Mouse (Mus musculus): ENCODE measurements around the gene Ptpn23. TPM values are rescaled to one million over a fixed set of nuclear protein-coding genes. Genes with fewer than 3 reads are reported as not detected.
"Not testable (repeated sequence)": the region's sequence is repeated elsewhere in the genome, so short reads cannot be mapped to it uniquely, and the experiment has no call there.

Gene Ptpn23
- polyA plus RNA-seq, 1 experiment: 38.9 TPM

DNA sequence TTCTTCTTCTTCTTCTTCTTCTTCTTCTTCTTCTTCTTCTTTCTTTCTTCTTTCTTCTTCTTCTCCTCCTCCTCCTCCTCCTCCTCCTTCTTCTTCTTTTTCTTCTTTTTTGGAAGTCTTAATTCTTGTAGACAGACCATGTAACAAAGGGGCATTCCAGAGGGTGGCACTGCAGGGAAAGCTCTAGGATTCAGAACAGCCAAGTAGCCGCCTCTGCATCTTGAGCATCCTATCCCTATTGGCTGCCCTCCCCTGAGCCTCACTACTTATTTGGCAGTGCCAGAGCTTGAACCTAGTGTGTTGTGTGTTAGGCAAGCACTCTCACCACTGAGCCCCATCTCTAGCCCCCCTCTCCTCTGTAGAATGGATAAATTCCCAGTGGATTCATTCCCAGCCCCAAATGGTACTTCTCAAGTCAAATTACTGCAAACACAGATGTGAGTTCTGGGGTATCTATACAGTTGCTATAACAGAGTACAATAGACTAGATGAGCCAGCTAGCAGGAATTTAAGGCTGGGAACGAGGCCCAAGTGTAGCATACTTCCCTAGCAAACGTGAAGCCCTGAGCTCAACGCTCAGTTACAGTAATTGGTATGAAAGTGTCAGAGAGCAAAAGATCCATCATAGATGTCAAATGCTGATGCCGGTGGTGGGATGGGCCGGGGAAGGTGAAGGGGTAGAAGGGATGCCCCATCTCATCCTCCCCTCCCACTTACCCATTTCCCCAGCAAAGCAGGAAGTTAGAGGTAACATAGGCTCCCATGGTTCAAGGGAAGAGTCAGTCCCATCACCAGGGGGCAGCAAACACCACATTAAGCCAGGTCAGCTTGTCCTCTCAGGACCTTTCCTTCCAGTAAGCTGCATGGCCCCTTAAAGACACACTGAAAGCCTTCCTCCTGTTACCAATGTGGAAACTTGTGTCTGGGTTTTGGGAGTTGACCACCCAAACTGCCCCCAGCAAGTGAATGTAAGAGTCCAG lies 3.2 kb upstream of the Ptpn23 start:
- Histone ChIP-seq H3K4me3 (ENCODE audit: low read depth, low read length) (no peak overlapping the region), H3K27ac (ENCODE audit: insufficient read depth, low read length) (no peak overlapping the region), H3K9ac (ENCODE audit: low read depth, poor library complexity, severe bottlenecking) (no peak overlapping the region), H3K36me3 (ENCODE audit: control insufficient read depth, insufficient read depth, low read length, poor library complexity, severe bottlenecking) (no peaks in the 10 kb centered on the region), H3K9me3 (replicated peaks; ENCODE audit: control insufficient read depth, insufficient read depth, low read length, poor library complexity, severe bottlenecking) (no peaks in the 10 kb centered on the region), H3K4me1 (ENCODE audit: control insufficient read depth, insufficient read depth, low read length) (peaks cover 2% of the 10 kb centered on the region), H3K27me3 (ENCODE audit: control insufficient read depth, insufficient read depth, low read length, poor library complexity, severe bottlenecking) (no peaks in the 10 kb centered on the region)
- no peak for TF ChIP-seq EP300 (IDR thresholded peaks at IDR 0.05; ENCODE audit: insufficient read depth, low read depth, low read length)
- TF ChIP-seq POLR2A (IDR thresholded peaks at IDR 0.05; ENCODE audit: insufficient read depth, low read length): no peak
- peak; percentile 90 for TF ChIP-seq CTCF (IDR thresholded peaks at IDR 0.05; ENCODE audit: low read depth, low read length)

DNA sequence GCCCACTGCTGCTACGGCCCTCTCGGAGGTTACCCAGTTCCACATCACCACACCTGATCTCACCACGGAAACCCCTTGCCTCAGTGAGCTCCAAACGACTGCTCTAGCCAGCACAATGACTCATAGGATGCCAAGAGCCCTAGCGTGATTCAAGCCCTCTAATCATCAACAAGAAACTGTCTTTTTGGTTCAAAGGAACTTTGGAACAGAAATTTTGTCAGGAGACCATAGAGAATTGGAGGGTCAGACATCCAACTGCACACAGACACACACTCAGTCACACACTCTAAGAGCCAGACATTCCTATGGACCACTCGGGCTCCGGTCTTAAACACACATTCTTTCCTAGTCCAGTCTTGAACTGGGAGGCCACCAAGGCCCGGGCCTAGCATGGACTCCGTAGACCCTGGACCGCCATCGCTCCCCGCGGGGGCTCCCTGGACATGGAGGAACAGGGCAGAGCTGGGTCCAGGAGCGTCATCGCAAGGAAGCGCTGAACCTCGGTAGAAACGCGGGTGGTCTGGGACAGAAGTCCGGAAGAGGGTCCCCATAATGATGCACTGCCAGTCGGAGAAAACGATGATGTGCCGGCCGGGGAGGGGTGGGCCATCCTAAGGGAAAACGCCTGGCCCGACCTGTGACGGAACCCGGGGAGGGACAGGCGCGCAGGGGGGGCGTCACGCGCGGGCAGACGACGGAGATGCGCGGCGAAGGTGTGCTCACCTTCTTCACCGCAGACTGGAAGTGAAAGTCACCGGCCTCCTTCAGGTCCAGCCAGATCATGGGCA lies 508 bp downstream of the Ptpn23 start:
- Histone ChIP-seq H3K27me3 (ENCODE audit: control insufficient read depth, insufficient read depth, low read length, poor library complexity, severe bottlenecking) (no peaks in the 10 kb centered on the region), H3K27ac (ENCODE audit: insufficient read depth, low read length) (no peak overlapping the region), H3K36me3 (ENCODE audit: control insufficient read depth, insufficient read depth, low read length, poor library complexity, severe bottlenecking) (no peaks in the 10 kb centered on the region), H3K9ac (ENCODE audit: low read depth, poor library complexity, severe bottlenecking) (peak overlapping the region; percentile 78), H3K4me1 (ENCODE audit: control insufficient read depth, insufficient read depth, low read length) (peaks cover 2% of the 10 kb centered on the region), H3K9me3 (replicated peaks; ENCODE audit: control insufficient read depth, insufficient read depth, low read length, poor library complexity, severe bottlenecking) (no peaks in the 10 kb centered on the region), H3K4me3 (ENCODE audit: low read depth, low read length) (peak overlapping the region; percentile 77)
- no peak for TF ChIP-seq CTCF (IDR thresholded peaks at IDR 0.05; ENCODE audit: low read depth, low read length)

DNA sequence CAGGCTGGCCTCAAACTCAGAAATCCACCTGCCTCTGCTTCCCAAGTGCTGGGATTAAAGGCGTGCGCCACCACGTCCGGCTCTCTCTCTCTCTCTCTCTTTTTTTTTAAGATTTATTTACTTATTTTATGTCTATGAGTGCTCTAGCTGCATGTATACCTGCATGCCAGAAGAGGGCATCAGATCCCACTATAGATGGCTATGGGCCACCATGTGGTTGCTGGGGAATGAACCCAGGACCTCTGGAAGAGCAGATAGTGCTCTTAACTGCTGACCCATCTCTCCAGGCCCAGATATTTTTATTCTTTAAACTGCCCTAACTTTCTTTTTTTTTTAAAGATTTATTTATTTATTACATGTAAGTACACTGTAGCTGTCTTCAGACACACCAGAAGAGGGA lies 4.8 kb downstream of the Ptpn23 start:
- not testable (repeated sequence) for H3K27ac ChIP-seq (ENCODE audit: insufficient read depth, low read length); H3K36me3 ChIP-seq (ENCODE audit: control insufficient read depth, insufficient read depth, low read length, poor library complexity, severe bottlenecking)

DNA sequence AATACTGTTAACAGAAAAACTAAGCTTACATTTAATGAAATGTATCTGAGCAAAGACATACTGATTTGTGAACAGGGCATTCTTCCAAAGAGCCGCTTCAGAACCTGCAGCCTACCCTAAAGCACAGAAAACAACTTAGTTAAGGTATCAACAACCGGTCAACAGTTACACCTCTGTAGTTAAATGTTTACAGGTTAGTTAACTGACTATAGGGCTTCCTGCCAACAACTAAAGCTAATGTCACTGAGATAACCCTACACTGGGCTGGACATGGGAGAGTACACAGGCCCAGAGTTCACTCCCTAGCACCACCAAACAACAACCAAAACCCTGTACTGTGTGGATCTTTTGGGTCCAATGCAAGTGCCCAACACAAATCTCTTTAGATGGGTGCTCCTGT lies 5.3 kb downstream of the Ptpn23 start:
- TF ChIP-seq EP300 (IDR thresholded peaks at IDR 0.05; ENCODE audit: insufficient read depth, low read depth, low read length): no peak
- TF ChIP-seq CTCF (IDR thresholded peaks at IDR 0.05; ENCODE audit: low read depth, low read length): no peak
- no peak for TF ChIP-seq POLR2A (IDR thresholded peaks at IDR 0.05; ENCODE audit: insufficient read depth, low read length)
- no peaks in the 10 kb centered on the region for H3K36me3 ChIP-seq (ENCODE audit: control insufficient read depth, insufficient read depth, low read length, poor library complexity, severe bottlenecking)

More for the DNA sequence above, 4.8 kb downstream of the Ptpn23 start:
- H3K27me3 ChIP-seq (ENCODE audit: control insufficient read depth, insufficient read depth, low read length, poor library complexity, severe bottlenecking); H3K4me3 ChIP-seq (ENCODE audit: low read depth, low read length); H3K9ac ChIP-seq (ENCODE audit: low read depth, poor library complexity, severe bottlenecking); H3K4me1 ChIP-seq (ENCODE audit: control insufficient read depth, insufficient read depth, low read length); H3K9me3 ChIP-seq (replicated peaks; ENCODE audit: control insufficient read depth, insufficient read depth, low read length, poor library complexity, severe bottlenecking): not testable (repeated sequence)

DNA sequence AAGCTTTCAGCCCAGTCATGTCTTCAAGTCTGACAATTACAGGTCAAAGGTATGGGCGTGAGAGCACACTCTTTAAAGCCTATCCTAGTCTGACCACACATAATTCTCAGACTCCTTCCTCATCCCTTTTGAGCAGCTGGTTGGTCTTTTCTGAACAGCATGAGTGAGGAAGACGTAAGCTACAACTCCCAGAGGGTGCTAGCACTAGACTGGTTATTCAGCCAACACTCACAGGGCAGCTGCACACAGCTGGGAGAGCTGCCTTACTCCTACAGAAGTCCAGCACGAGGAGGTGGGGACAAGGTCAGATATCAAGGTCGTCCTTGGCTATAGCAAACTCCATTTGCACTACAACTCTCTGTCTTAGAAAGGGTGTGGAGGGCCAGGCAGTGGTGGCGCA lies 7.4 kb downstream of the Ptpn23 start:
- Histone ChIP-seq H3K9me3 (replicated peaks; ENCODE audit: control insufficient read depth, insufficient read depth, low read length, poor library complexity, severe bottlenecking) (no peaks in the 10 kb centered on the region), H3K36me3 (ENCODE audit: control insufficient read depth, insufficient read depth, low read length, poor library complexity, severe bottlenecking) (no peaks in the 10 kb centered on the region), H3K27me3 (ENCODE audit: control insufficient read depth, insufficient read depth, low read length, poor library complexity, severe bottlenecking) (no peaks in the 10 kb centered on the region), H3K4me3 (ENCODE audit: low read depth, low read length) (no peak overlapping the region), H3K27ac (ENCODE audit: insufficient read depth, low read length) (no peak overlapping the region), H3K9ac (ENCODE audit: low read depth, poor library complexity, severe bottlenecking) (no peak overlapping the region), H3K4me1 (ENCODE audit: control insufficient read depth, insufficient read depth, low read length) (no peaks in the 10 kb centered on the region)
- TF ChIP-seq POLR2A (IDR thresholded peaks at IDR 0.05; ENCODE audit: insufficient read depth, low read length) (no peak), CTCF (IDR thresholded peaks at IDR 0.05; ENCODE audit: low read depth, low read length) (no peak), EP300 (IDR thresholded peaks at IDR 0.05; ENCODE audit: insufficient read depth, low read depth, low read length) (no peak)

More for the DNA sequence above, 5.3 kb downstream of the Ptpn23 start:
- H3K27me3 ChIP-seq (ENCODE audit: control insufficient read depth, insufficient read depth, low read length, poor library complexity, severe bottlenecking): no peaks in the 10 kb centered on the region
- H3K27ac ChIP-seq (ENCODE audit: insufficient read depth, low read length): no peak overlapping the region
- no peak overlapping the region for H3K4me3 ChIP-seq (ENCODE audit: low read depth, low read length)
- H3K9ac ChIP-seq (ENCODE audit: low read depth, poor library complexity, severe bottlenecking): no peak overlapping the region
- H3K4me1 ChIP-seq (ENCODE audit: control insufficient read depth, insufficient read depth, low read length): peaks cover 2% of the 10 kb centered on the region
- H3K9me3 ChIP-seq (replicated peaks; ENCODE audit: control insufficient read depth, insufficient read depth, low read length, poor library complexity, severe bottlenecking): no peaks in the 10 kb centered on the region

DNA sequence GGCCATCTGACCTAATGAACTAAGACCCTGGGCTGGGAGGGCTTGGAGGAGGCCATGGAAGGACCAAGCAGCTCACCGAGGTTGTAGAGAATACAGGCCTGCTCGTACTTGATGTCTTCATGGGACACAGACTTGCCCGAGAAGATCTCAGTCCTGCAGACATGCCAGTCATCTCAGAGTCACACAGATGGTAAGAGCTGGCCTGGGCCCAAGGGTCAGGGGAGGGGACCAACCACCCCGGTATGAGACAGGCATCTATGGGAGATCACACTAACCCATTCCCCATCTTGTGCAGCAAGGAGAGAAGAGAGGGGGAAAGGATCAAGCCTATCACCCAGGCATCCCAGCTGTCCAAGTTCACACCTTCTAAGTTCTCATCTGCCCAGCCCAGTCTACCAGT lies 14.7 kb downstream of the Ptpn23 start:
- H3K9ac ChIP-seq (ENCODE audit: low read depth, poor library complexity, severe bottlenecking): no peak overlapping the region
- H3K36me3 ChIP-seq (ENCODE audit: control insufficient read depth, insufficient read depth, low read length, poor library complexity, severe bottlenecking): peaks cover 14% of the 10 kb centered on the region
- H3K4me3 ChIP-seq (ENCODE audit: low read depth, low read length): no peak overlapping the region
- H3K4me1 ChIP-seq (ENCODE audit: control insufficient read depth, insufficient read depth, low read length): no peaks in the 10 kb centered on the region
- H3K9me3 ChIP-seq (replicated peaks; ENCODE audit: control insufficient read depth, insufficient read depth, low read length, poor library complexity, severe bottlenecking): no peaks in the 10 kb centered on the region
- TF ChIP-seq CTCF (IDR thresholded peaks at IDR 0.05; ENCODE audit: low read depth, low read length): no peak
- TF ChIP-seq EP300 (IDR thresholded peaks at IDR 0.05; ENCODE audit: insufficient read depth, low read depth, low read length): no peak
- no peak for TF ChIP-seq POLR2A (IDR thresholded peaks at IDR 0.05; ENCODE audit: insufficient read depth, low read length)
- no peaks in the 10 kb centered on the region for H3K27me3 ChIP-seq (ENCODE audit: control insufficient read depth, insufficient read depth, low read length, poor library complexity, severe bottlenecking)
- no peak overlapping the region for H3K27ac ChIP-seq (ENCODE audit: insufficient read depth, low read length)
